Mouse (Mus musculus): ENCODE results near the gene Nagk.
A peak's percentile ranks its signal among the peaks of the same experiment; 100 is the strongest.
"Not testable (repeated sequence)": the region's sequence is repeated elsewhere in the genome, so short reads cannot be mapped to it uniquely, and the experiment has no call there.

The Nagk gene

DNA sequence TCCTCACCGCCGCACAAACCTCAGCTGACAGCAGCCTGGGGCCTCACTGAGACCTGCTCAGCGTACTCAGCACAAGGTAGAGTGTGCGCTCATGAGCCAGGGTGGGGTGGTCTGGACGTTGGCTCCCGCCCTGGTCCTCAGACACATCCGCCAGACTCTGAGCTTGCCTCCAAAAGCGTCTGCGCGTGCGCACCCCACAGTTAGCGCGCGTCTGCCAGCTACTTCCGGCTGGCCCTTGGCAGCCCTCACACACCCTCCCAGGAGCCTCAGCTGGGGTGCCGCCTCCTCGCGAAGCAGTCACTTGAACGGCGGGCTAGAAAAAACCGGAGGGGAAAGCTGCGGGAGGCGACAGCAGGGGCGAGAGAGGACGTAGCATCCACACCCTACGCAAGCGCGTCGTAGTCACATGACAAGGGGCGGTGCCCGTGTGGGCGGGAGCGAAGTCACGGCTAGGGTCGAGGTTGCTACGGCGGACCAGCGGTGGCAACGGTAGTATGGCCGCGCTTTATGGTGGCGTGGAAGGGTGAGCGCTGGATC lies at the start of gene Nagk:
TSS of gene Nagk (plus strand) at position 223 of the 537 bp plus-strand sequence.
- DNase-seq (ENCODE audit: low read depth, low spot score) = peak; percentile 98

DNA sequence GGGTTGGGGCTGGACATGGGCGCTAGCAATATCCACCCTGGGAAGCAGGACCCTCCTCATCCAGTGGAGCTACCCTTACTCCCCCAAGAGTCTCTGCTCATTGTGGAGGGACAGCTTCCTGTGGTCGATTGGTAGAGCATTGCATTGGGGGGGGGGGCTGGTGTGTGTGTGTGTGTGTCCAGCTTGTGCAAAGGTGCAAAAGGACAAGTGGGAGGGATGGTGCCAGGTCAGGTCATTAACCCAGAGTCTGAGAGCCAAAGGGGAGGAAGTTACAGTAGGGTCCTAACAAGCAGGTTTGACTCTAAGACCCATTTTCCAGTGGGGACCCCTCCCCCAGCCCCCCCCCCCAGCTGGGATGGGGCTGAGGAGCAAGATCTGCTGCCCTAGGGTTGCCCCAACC lies 49.3 kb upstream of the Nagk start:
- DNase-seq (ENCODE audit: low read depth, low spot score) = no peak

DNA sequence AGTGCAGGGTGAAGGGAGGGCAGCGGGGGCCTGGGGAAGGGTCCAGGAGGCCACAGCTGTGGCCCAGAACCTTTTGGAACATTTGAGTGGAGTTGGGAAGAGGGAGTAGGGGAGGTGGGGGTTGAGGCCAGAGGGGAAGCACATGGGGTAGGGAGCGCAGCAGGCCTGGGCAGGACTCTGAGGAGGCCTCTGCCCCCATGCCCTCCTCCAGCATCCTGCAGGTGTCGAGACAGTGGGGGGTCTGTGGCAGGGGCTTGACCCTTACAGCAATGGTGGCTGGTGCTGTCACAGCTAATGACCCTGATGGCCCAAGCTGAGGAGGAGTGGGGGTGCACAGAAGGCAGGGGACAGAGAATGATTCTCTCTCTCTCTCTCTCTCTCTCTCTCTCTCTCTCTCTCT lies 45.5 kb upstream of the Nagk start:
- no peak for DNase-seq (ENCODE audit: low read depth, low spot score)

DNA sequence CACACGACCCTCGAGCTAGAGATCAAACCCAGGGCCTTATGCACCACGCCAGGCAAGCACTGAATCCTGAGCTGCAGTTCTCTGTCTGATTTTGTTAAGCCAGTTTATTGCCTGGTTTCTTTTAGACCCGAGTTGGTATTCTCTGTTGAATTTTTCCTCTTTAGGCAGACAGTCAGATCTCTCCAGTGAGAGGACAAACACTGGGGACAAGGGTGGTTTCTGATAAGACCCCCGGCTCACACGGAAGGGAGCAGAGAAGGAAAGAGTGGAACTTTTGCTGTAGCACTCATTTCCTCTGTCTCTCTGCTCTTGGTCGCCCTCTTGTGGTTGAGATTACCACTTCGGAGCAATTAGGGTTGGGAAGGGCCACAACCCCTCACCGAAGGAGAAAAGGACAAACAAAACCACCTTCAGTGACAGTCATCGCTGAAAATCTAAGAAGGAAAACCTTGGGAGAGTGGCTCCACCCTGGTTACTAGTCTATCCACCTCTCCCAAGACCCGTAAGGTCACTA lies 44.6 kb upstream of the Nagk start:
- DNase-seq (ENCODE audit: low read depth, low spot score) = peak; percentile 59

DNA sequence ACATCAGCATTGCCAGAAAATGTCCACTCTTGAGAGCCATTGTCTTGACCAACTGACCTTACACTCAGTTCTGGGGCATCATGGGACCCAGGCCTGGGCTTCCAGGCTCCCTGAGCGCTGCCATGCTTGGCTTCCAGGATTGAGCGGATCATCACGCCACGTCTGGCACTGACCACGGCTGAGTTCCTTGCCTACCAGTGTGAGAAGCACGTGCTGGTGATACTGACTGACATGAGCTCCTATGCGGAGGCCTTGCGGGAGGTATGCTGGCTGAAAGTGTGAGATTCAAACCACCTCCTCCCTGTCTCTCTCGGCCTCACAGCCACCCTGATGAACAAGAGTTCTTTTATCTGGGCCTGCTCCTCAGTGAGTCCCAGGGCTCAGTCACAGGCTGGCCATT lies 38.7 kb upstream of the Nagk start:
- DNase-seq (ENCODE audit: low read depth, low spot score) = no peak

DNA sequence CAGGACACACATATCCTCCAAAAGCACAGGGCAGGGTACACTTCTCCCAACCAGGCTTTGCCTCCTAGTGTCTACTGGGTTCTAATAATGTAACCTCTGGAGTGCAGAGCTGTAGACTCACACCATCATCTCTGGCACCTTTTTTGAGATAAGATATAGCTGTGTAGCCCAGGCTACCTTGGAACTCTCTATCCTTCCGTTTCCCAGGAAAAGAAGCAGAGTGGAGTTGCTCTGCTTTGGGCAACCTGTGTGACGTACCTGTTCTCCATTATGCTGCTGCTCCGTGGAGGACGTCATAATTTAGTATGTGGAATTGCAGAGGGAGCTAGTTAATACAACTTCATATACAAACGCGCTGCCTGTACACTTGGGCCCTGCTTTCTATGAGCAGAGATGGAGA lies 32.4 kb upstream of the Nagk start, which contains the start of gene Ankrd53:
TSS of gene Ankrd53 (plus strand) at position 301 of the 400 bp plus-strand sequence.
- DNase-seq (ENCODE audit: low read depth, low spot score) = no peak

DNA sequence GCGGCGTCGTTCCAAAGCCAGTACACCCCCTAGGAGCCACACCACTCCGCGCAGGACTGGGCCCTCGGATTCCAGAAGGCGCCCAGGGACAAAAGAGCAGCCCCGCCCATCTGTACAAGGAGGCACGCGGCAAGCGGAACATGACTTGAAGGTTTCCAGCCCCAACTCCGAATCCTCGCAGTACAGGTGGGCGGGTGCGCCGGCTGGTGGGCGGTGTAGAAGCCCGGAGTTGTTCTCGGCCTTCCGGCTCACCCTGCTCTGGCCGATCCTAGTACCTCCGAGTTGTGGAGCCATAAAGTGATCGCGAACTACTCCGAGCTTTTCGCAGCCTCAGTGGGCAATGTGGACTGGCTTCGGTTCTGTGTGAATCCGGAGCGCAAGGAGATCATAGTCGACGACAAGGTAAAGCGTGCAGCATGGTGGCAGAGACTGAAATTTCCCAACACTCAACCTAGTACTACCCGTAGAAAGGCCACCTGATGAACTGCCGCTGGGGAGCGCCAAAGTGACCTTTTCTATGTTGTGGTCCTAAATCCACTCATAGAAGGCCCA lies 31.8 kb upstream of the Nagk start:
- DNase-seq (ENCODE audit: low read depth, low spot score) = peak; percentile 74

DNA sequence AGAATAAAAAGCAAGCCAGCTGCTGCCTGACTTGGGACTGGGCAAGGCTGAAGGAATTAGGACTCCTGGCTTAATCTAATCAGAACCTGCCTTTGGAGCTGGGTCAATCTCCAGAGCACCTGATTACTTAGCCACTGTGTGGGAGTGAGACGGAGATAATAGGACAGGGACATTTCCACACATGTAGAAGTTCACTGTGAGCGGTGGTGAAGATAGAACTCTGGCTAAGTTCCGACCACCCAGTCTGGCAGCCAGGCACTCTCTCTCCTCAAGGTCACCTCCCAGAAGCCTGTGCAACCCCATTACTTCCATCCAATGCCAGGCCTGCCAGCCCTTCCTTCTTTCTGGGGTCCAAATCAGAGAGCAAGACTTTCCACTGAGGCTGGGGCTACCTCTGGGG lies 27.8 kb upstream of the Nagk start:
- DNase-seq (ENCODE audit: low read depth, low spot score) = no peak

DNA sequence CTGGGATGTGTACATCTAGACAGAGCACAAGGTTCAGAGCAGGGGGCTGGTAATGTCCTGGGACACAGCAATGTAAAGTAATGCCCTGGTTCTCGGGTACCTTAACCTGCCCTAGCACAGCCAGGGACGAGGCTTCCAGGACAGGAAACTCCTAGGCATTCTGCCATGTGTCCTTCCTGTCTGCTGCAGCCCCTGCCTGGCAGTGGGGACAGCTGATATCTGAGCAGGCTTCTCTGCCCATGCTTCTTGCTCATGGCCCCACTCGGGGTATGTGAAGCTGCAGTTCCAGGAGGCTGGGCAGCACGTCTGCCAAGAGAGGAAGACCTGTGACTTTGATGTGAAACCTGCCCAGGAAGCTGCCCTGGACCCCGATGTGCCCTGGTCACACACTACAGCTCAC lies 26.3 kb upstream of the Nagk start:
- DNase-seq (ENCODE audit: low read depth, low spot score) = no peak

DNA sequence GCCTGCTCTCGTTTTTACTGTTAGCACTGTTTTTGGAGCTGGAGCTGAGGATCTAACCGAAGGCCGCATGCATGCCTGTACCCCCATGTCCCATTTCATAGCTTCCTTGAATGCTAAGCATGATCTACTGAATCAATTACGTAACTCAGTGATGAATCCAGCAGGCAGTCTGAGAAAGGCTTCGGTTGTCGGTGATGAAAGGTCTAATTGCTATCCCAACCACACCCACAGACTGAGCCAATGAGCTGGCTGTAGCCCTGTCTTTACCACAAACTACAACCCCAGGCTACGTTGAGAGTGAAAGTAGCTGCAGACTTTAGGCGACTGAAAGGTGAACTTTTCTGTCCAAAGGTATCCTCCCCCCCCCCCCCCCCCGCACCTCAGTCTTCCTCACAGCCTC lies 20.7 kb upstream of the Nagk start:
- DNase-seq (ENCODE audit: low read depth, low spot score) = no peak

DNA sequence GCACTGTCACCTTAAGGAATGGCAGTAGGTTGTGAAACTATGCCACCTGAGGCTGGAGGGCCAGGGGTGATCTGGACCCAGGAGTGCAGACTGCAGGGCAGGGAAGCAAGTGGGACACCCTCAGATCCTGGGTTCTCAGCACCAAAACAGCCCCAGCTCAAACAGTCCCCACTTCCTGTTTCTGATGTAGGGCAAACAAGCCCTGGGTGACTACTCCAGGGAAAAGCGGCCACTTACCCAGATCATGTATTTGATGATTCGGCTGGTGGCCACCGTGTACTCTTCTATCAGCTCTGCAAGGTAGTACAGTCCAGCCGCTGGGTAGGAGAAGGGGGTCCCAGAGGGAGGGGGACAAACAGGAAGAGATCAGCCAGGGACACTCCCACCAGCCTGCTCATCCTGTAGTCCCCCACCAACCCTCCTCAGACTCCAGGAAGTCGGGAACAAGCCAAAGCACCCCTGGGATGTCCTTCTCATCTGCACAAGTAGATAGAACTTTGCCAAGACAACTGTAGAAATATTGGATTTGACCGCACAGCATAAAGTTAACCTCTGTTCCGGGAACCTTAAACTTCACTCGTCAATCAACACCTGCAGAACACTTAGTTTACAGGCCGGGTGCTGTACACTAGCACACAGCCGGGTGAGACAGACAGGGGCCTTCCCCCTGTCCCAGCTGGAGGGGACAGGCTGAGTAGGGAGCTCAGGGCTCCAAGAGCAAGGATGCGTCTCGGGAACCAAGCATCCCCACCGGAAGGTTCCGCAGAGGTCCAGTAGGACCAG lies 19.8 kb upstream of the Nagk start:
- DNase-seq (ENCODE audit: low read depth, low spot score) = no peak

DNA sequence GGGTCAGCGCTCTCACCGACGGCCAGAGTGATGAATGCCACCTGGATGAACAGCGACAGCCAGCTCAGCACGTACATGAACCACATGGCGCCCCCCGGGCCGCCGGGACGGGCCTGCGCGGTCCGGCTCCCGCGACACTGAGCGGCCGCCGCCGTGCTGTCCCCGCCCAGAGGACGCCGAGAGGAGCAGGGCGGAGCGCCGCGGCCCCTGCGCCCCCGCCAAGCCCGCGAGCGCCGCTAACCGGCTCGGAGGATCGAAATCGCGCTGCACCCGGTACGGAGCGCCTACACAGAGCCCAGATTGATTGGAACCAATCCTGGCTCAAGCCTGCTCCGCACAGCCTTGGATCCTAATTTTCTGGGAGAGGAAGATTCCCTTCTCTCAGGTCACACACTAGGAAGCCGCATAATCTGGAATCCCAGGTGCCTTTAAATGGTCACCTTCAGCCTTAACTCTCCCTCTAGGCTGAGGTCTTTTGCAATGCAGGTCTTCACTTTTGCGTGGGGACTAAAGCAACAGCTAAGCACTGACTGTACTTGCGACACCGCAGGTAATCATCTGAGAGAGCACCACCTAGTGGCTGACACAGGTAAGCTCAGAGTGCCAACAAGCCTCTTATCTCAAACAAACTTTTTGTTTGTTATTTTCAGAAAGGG lies 19.0 kb upstream of the Nagk start, which contains the start of gene Tex261:
TSS of gene Tex261 (minus strand) at position 176 of the 656 bp plus-strand sequence.
- peak; percentile 95 for DNase-seq (ENCODE audit: low read depth, low spot score)

DNA sequence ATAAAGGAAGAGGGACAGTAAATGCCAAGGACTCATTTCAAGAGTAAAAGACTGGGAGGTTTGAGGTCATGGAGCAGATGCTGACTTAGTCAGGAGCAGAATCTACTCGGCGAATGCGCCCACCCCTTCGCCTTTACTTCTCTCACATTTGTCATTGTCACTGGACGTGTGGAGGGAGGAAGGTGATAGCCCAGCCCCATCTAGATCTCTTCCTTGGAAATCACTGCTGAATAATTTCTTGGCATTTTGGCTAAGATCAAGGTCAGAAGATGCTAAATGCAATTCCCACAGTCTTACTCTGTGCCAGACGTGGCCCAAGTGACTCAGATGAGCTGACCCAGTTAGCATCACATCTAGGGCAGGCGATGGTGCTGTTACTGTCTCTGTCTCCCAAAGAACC lies 16.5 kb upstream of the Nagk start:
- DNase-seq (ENCODE audit: low read depth, low spot score) = no peak

DNA sequence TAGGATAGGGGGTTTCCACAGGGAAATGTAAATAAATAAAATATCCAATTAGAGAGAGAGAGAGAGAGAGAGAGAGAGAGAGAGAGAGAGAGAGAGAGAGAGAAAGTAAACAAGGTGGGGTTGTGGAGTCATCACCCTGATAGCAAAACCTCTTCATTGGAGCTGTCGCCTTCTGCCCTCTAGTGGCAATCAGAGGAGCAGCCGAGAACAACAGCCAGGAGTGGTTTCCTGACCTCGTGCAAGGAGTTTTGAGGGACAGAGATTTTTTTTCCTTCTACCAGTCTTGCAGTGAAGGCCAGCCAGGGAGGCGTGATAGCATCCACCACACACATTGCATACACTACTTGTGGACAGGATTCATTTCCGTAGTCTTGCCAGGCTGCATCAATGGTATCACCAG lies 15.8 kb upstream of the Nagk start:
- peak; percentile 75 for DNase-seq (ENCODE audit: low read depth, low spot score)

DNA sequence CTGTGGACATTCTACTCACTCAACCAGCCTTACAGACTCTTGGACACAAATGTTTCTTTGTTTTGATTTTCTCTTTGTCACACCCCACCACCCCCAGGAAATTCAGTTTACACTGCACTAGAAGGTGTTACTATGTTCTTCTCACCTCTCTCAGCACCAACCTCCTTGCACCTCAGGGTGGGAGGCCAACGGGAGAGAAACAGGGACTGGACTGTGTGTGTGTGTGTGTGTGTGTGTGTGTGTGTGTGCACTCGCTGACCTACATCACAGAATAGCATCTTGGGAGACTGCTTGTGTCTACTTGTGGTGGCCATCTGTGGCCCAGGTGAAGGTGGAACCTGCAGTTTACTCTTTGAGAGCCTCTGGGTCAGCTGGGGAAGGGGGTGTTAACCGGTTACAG lies 8.4 kb upstream of the Nagk start:
- no peak for DNase-seq (ENCODE audit: low read depth, low spot score)

DNA sequence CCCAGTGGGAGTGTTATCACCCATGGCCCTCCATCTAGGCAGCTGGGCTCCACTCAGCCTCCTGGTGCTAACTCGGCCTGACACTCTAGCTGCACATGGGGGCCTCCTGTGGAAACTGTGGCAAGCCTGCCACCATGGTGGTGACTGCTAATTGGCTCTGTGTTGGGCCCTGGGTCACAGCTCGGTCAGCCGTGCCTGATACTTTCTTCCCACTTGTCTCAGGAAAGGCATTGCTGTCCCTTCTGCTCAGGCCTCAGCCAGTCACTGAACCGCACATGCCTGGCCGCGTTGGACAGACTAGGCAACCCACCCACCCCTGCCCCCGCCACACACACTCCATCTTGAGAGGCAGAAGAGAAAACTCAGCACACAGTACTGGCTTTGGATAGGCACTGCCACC lies 6.2 kb upstream of the Nagk start:
- no peak for DNase-seq (ENCODE audit: low read depth, low spot score)

DNA sequence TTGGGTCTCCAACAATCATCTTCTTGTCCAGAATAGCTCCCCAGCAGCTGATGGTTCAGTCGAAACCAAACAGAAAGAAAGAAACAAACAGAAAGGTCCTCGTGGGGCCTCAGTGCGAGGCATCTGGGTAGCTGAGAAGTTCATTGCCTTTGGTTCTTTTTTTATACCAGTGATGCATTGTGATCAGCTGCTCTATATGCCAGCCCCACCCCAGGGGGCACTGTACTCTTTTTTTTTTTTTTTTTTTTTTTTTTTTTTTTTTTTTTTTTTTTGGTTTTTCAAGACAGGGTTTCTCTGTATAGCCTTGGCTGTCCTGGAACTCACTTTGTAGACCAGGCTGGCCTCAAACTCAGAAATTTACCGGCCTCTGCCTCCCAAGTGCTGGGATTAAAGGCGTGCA lies 4.2 kb upstream of the Nagk start:
- not testable (repeated sequence) for DNase-seq (ENCODE audit: low read depth, low spot score)

DNA sequence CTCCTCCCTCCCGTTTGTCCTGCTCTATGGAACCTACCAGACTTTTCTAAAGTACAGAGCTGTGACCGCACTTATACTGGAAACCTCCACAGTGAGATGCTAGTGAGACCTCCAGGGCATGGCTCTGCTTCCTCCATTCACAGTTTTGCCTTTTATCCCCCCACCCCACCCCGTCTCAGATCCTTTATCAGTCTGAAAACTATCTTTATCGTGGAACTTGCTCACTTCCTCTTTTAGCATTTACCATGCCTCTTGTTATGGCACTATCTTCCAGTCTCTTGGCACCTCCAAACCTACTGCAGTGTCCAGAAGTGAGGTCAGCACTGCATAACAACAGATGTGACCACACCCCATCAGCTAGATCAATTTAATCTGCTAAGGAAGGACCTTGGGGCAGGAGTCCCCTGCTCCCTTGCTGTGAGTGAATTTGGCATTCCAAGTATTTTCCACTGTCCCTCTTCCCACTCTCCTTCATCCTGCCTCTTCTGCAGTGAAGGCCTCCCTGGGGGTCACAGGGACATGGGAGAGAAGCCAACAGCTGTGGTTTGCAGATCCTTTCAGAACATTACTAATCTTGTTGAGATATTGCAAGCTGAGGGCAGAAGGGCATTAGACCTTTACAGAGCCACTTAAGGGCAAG lies 3.4 kb upstream of the Nagk start:
- peak; percentile 28 for DNase-seq (ENCODE audit: low read depth, low spot score)

DNA sequence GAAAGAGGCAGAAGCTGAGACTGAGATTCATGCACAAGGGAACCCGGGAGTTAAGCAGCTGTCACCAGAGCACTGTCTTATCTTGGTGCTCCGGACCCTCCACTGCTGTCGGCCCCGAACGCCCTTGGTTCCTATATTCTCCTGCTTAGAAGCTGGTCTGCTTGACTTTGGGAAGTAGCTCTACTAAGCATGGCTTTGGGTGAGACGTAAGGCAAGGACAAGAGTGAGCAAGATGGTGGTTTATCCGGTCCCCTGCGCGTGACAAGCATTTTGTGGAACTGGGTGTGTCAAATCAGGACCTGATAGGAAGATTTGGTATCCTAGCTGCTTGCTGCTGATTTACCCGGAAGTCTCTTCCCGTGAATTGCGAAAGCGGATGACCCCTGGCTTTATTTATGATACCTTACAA lies 714 bp downstream of the Nagk start:
- DNase-seq (ENCODE audit: low read depth, low spot score) = peak; percentile 48

DNA sequence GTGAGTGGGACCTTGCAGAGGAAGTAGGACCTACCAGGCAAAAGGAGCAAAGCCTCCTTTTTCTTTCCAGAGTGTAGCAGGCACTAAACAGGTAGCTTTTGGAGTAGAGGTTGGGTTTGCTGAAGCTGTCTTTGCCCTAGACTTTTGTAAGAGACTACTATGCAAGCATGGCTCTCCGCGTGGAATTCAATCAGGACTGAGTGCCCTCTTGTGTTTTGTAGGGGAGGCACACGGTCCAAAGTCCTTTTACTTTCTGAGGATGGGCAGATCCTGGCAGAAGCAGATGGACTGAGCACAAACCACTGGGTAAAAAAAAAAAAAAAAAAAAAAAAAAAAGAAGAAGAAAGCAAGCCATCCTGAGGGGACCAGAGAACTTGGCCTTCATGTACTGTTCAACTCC lies 1.9 kb downstream of the Nagk start:
- DNase-seq (ENCODE audit: low read depth, low spot score) = no peak

DNA sequence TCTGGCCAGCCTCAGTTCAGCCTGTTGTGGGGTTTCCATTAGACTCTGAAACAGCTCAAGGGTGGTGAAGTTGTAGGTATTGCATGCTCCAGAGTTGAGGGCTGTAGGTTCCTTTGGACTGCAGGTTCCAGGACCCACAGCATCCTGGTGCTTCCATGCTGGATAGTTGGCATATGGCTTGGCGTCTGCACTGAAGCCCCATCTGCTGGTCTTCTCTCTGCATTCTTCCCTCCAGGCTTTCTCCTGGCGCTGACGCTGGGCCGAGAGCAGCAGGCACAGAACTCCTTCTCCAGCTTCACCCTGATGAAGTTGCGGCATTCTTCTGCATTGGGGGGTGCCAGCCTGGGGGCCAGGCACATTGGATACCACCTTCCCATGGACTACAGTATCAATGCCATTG lies 7.3 kb downstream of the Nagk start:
- no peak for DNase-seq (ENCODE audit: low read depth, low spot score)

DNA sequence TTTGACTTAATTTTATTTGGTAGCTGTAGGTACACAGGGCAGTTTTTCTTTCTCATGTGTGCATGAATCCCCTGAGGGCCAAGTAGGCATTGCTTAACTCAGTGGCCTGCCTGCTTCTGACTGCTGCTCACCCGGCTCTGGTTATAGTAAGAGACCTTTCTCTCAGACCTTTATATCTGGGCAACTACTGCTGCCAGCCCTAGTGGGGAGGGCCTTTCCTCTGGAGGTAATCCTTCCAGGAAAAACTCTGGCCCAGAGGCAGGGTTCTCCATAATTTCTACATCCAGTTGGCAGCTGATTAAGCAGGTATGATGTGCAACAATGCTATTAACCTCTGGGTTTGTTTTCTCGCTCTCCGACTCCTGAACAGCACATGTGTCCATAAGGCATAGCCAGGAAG lies 8.1 kb downstream of the Nagk start:
- no peak for DNase-seq (ENCODE audit: low read depth, low spot score)
